Mouse (Mus musculus) cortical plate, adult 2 months (tissue): ENCODE results near the gene Hist1h2be.
"Not testable (repeated sequence)": the region's sequence is repeated elsewhere in the genome, so short reads cannot be mapped to it uniquely, and the experiment has no call there.

Experiments used
- CTCF ChIP-seq: fragments of 200-500 bp; IDR thresholded peaks from 2 replicates; pipeline ENCODE4 v1.5.1; 2011; ENCODE audit warnings: mild to moderate bottlenecking, control low read depth, low read length; ENCODE audit not compliant: insufficient read depth; ENCODE audit errors: extremely low read depth
- POLR2A ChIP-seq: fragments of 200-500 bp; IDR thresholded peaks from 2 replicates; pipeline ENCODE4 v1.6.1; 2011; ENCODE audit warnings: mild to moderate bottlenecking, low read length, control low read depth; ENCODE audit not compliant: insufficient read depth; ENCODE audit errors: extremely low read depth

- not testable (repeated sequence) for TF ChIP-seq POLR2A, CTCF
These were observed 29.0 kb downstream of the Hist1h2be start for GRCm38 (mm10) chr13:23591886-23592285.
